Mouse (Mus musculus): ENCODE data around the gene Tnfsf4. TPM values are rescaled to one million over a fixed set of nuclear protein-coding genes. Genes with fewer than 3 reads are reported as not detected.

Tnfsf4 gene
- total and polyA plus RNA-seq, 3 experiments: not detected

- no peaks in the 10 kb centered on the region for H3K4me1 ChIP-seq (ENCODE audit: control insufficient read depth, insufficient read depth, low read length)
- TF ChIP-seq EP300 (IDR thresholded peaks at IDR 0.05; ENCODE audit: insufficient read depth, low read depth, low read length) (0 out of 2 replicates have a peak, but pooled peaks have one; percentile 20), CTCF (IDR thresholded peaks at IDR 0.05) (peak; percentile 92), POLR2A (IDR thresholded peaks at IDR 0.05; ENCODE audit: insufficient read depth, low read depth, low read length) (no peak)
- no peaks in the 10 kb centered on the region for H3K27me3 ChIP-seq (ENCODE audit: control insufficient read depth, insufficient read depth, low read length)
- no peaks in the 10 kb centered on the region for H3K79me2 ChIP-seq (replicated peaks; ENCODE audit: control insufficient read depth, insufficient read depth, low read length)
- peak; percentile 59 to 80 for DNase-seq
- H3K36me3 ChIP-seq (ENCODE audit: control insufficient read depth, insufficient read depth, low read length): no peaks in the 10 kb centered on the region
- H3K4me3 ChIP-seq: no peak overlapping the region
- H3K9ac ChIP-seq (ENCODE audit: low read depth, low read length): no peak overlapping the region
- no peak overlapping the region for H3K27ac ChIP-seq
- 22% methylated on average over 6 of the region's 6 CpGs for WGBS
- intact Hi-C loops (cut with DNase I): loop anchor here (1.0 to 5.0 kb wide), 5 partner anchors 92 to 337 kb away; partner anchors contain the start of gene Tnfsf18
Observed at GRCm38 (mm10) chr1:161400126-161400525, 4.9 kb downstream of the Tnfsf4 start.

- no peaks in the 10 kb centered on the region for H3K4me1 ChIP-seq (ENCODE audit: control insufficient read depth, insufficient read depth, low read length)
- WGBS: 63% methylated on average over 2 of the region's 2 CpGs
- H3K79me2 ChIP-seq (replicated peaks; ENCODE audit: control insufficient read depth, insufficient read depth, low read length): no peaks in the 10 kb centered on the region
- H3K27ac ChIP-seq: no peak overlapping the region
- H3K9ac ChIP-seq (ENCODE audit: low read depth, low read length): no peak overlapping the region
- no peaks in the 10 kb centered on the region for H3K36me3 ChIP-seq (ENCODE audit: control insufficient read depth, insufficient read depth, low read length)
- no peaks in the 10 kb centered on the region for H3K27me3 ChIP-seq (ENCODE audit: control insufficient read depth, insufficient read depth, low read length)
- no peak overlapping the region for H3K4me3 ChIP-seq
- no peak for TF ChIP-seq EP300 (IDR thresholded peaks at IDR 0.05; ENCODE audit: insufficient read depth, low read depth, low read length)
- no peak for TF ChIP-seq CTCF (IDR thresholded peaks at IDR 0.05)
- no peak for TF ChIP-seq POLR2A (IDR thresholded peaks at IDR 0.05; ENCODE audit: insufficient read depth, low read depth, low read length)
- intact Hi-C loops (cut with DNase I): loop anchor here (5.0 kb wide), 2 partner anchors 89 to 104 kb away; partner anchors contain the start of gene Tnfsf18
- no peak for DNase-seq
Observed at GRCm38 (mm10) chr1:161403061-161403460, 7.9 kb downstream of the Tnfsf4 start.

GRCm38 (mm10) chr1:161406480-161406879, 11.3 kb downstream of the Tnfsf4 start:
- no peak overlapping the region for H3K9ac ChIP-seq (ENCODE audit: low read depth, low read length)
- intact Hi-C loops (cut with DNase I): no loop called here
- TF ChIP-seq CTCF (IDR thresholded peaks at IDR 0.05): no peak
- TF ChIP-seq POLR2A (IDR thresholded peaks at IDR 0.05; ENCODE audit: insufficient read depth, low read depth, low read length): no peak
- no peak for TF ChIP-seq EP300 (IDR thresholded peaks at IDR 0.05; ENCODE audit: insufficient read depth, low read depth, low read length)
- H3K27ac ChIP-seq: no peak overlapping the region
- H3K79me2 ChIP-seq (replicated peaks; ENCODE audit: control insufficient read depth, insufficient read depth, low read length): no peaks in the 10 kb centered on the region
- H3K27me3 ChIP-seq (ENCODE audit: control insufficient read depth, insufficient read depth, low read length): no peaks in the 10 kb centered on the region; the same call in 1 of the 2 replicates
- no peak for DNase-seq
- no peaks in the 10 kb centered on the region for H3K36me3 ChIP-seq (ENCODE audit: control insufficient read depth, insufficient read depth, low read length)
- H3K4me3 ChIP-seq: no peak overlapping the region
- H3K4me1 ChIP-seq (ENCODE audit: control insufficient read depth, insufficient read depth, low read length): no peaks in the 10 kb centered on the region
- 52% methylated on average over 1 of the region's 1 CpGs for WGBS

GRCm38 (mm10) chr1:161419926-161420325, 24.7 kb downstream of the Tnfsf4 start:
- Histone ChIP-seq H3K36me3 (ENCODE audit: control insufficient read depth, insufficient read depth, low read length) (no peaks in the 10 kb centered on the region), H3K27me3 (ENCODE audit: control insufficient read depth, insufficient read depth, low read length) (no peaks in the 10 kb centered on the region), H3K79me2 (replicated peaks; ENCODE audit: control insufficient read depth, insufficient read depth, low read length) (no peaks in the 10 kb centered on the region), H3K9ac (ENCODE audit: low read depth, low read length) (no peak overlapping the region), H3K27ac (no peak overlapping the region), H3K4me1 (ENCODE audit: control insufficient read depth, insufficient read depth, low read length) (no peaks in the 10 kb centered on the region), H3K4me3 (no peak overlapping the region)
- DNase-seq: no peak
- intact Hi-C loops (cut with DNase I): no loop called here
- TF ChIP-seq EP300 (IDR thresholded peaks at IDR 0.05; ENCODE audit: insufficient read depth, low read depth, low read length) (no peak), POLR2A (IDR thresholded peaks at IDR 0.05; ENCODE audit: insufficient read depth, low read depth, low read length) (no peak), CTCF (IDR thresholded peaks at IDR 0.05) (no peak)

- no peaks in the 10 kb centered on the region for H3K36me3 ChIP-seq (ENCODE audit: control insufficient read depth, insufficient read depth, low read length)
- H3K4me1 ChIP-seq (ENCODE audit: control insufficient read depth, insufficient read depth, low read length): no peaks in the 10 kb centered on the region
- H3K27ac ChIP-seq: no peak overlapping the region
- WGBS: 82% methylated on average over 9 of the region's 9 CpGs
- H3K9ac ChIP-seq (ENCODE audit: low read depth, low read length): no peak overlapping the region
- no peaks in the 10 kb centered on the region for H3K27me3 ChIP-seq (ENCODE audit: control insufficient read depth, insufficient read depth, low read length)
- H3K79me2 ChIP-seq (replicated peaks; ENCODE audit: control insufficient read depth, insufficient read depth, low read length): no peaks in the 10 kb centered on the region
- TF ChIP-seq POLR2A (IDR thresholded peaks at IDR 0.05; ENCODE audit: insufficient read depth, low read depth, low read length) (no peak), CTCF (IDR thresholded peaks at IDR 0.05) (no peak), EP300 (IDR thresholded peaks at IDR 0.05; ENCODE audit: insufficient read depth, low read depth, low read length) (no peak)
- no peak for DNase-seq
- no peak overlapping the region for H3K4me3 ChIP-seq
- intact Hi-C loops (cut with DNase I): no loop called here
Observed at GRCm38 (mm10) chr1:161420646-161421045, 25.4 kb downstream of the Tnfsf4 start.

- H3K27me3 ChIP-seq (ENCODE audit: control insufficient read depth, insufficient read depth, low read length): no peaks in the 10 kb centered on the region
- no peaks in the 10 kb centered on the region for H3K79me2 ChIP-seq (replicated peaks; ENCODE audit: control insufficient read depth, insufficient read depth, low read length)
- H3K9ac ChIP-seq (ENCODE audit: low read depth, low read length): no peak overlapping the region
- TF ChIP-seq CTCF (IDR thresholded peaks at IDR 0.05) (no peak), POLR2A (IDR thresholded peaks at IDR 0.05; ENCODE audit: insufficient read depth, low read depth, low read length) (no peak), EP300 (IDR thresholded peaks at IDR 0.05; ENCODE audit: insufficient read depth, low read depth, low read length) (no peak)
- H3K4me3 ChIP-seq: no peak overlapping the region
- DNase-seq: no peak
- intact Hi-C loops (cut with DNase I): no loop called here
- WGBS: 62% methylated on average over 4 of the region's 4 CpGs
- no peaks in the 10 kb centered on the region for H3K36me3 ChIP-seq (ENCODE audit: control insufficient read depth, insufficient read depth, low read length)
- no peak overlapping the region for H3K27ac ChIP-seq
- no peaks in the 10 kb centered on the region for H3K4me1 ChIP-seq (ENCODE audit: control insufficient read depth, insufficient read depth, low read length)
Observed at GRCm38 (mm10) chr1:161426277-161427056, 31.3 kb downstream of the Tnfsf4 start.
